Mouse (Mus musculus): ENCODE data around the gene Il3.

DNA sequence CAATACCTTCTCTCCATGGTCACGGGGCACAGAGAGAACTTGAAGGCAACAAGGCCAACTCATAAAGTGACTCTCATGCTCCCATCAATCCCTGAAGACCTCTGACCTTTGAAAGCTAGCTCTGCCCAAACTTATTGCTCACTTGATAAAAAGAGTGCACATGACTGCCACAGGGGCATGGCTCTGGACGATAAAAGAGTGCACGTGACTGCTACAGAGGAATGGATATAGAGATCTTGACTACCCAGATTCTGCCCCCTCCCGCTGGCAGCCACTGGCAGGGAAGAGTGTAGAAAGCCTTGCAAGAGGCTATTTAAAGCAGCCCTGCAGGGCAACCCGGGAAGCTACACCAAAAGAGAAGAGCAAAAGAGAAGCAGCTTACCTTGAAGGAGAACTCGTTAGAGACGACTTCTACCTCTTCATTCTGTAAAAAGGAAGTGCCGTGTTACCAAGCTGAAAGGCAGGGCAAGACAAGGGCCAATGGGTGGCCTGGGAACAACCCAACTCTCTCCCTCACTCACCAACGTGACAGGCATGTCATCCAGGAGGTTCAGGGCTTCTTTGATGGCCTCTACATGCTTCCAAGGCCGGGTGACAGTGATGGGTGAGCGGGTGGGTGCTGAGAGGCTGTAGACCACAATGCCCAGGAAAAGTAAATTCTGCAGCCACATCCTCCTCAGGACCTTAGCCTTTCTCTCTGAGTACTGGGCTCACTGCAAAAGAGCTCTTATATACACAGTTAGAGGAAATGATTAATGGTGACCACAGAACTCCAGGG, 17.9 kb downstream of the Il3 start, which contains the start of gene Csf2:
- TF ChIP-seq POLR2A (IDR thresholded peaks at IDR 0.05; ENCODE audit: borderline replicate concordance, insufficient read depth, low read length) (no peak), CTCF (IDR thresholded peaks at IDR 0.05; ENCODE audit: borderline replicate concordance, insufficient read depth, low read depth, low read length) (no peak)

Data from cerebellum, adult 2 months (tissue).